Mouse (Mus musculus): ENCODE measurements at regions not wholly inside any gene's neighbourhood (a gene's known extent, or its start where the extent isn't known, plus 50 kb on each side); places are given as distances from the start of the nearest gene placed in this dataset.

DNA sequence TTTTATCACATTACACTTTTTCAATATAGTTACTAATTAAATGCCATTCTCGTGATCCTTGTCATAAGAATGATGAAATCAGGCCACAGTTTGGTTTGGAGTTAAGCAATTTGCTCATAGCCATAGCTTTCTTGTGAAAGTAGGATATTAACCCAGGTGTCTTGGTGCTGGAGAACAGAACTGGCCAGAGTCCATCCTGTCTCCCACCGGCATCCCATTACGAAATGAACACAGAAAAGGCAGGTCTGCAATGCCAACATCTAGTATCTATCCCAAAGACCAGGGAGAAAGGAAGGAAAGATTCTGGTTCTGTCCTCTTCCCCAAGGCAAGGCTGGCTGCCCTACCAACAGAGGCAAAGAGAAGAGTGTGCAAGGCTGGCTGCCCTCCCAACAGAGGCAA lies 61.6 kb upstream of the Avpr1a start:
- peak; percentile 79 for ATAC-seq (ENCODE audit: low read depth)
- Histone ChIP-seq H3K9ac (ENCODE audit: low read depth, low read length) (no peak overlapping the region), H3K4me3 (ENCODE audit: low read depth, low read length) (no peak overlapping the region; the same call in 1 of the 2 replicates), H3K9me3 (replicated peaks; ENCODE audit: control insufficient read depth, low read length) (no peaks in the 10 kb centered on the region), H3K4me2 (ENCODE audit: low read depth, low read length) (peak overlapping the region; percentile 31), H3K27ac (ENCODE audit: low read length) (peak overlapping the region; percentile 65), H3K27me3 (ENCODE audit: control insufficient read depth, insufficient read depth, low read depth, low read length) (no peaks in the 10 kb centered on the region), H3K4me1 (ENCODE audit: control insufficient read depth, low read depth, low read length) (no peaks in the 10 kb centered on the region), H3K36me3 (ENCODE audit: control insufficient read depth, insufficient read depth) (no peaks in the 10 kb centered on the region)
- WGBS (ENCODE audit: insufficient replicate concordance): 47% methylated on average over 3 of the region's 3 CpGs

DNA sequence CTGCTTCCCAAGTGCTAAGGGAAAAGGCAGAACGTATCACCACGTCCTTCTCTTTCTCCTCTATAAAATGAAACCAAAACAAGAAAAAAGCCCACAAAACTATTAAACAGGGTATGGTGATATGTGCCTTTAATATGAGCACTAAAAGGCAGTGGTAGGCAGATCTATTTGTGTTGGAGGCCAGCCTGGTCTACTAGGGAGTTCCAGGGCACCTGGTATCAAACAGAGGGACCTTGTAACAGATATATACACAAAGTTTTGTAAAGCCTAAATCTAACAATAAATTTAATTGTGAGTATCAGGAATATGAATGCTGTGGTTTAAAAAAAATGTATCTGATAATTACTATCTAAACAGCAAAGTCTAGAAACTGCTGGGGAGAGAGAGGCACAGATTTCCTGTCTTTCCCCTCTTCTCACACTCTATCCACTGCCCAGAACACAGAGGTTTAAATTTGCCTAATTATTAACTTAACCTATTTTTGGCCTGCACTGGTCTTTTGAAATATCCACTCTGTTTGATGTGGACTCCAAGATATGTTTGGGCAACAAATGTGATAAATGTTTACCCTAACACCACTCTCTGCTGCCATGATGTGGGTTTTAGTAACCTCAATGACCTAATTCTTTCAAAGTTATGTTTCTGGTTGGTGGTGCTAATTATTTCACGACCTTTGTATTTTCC lies 68.5 kb upstream of the Avpr1a start:
- H3K4me1 ChIP-seq (ENCODE audit: control insufficient read depth, low read depth, low read length): no peaks in the 10 kb centered on the region
- WGBS (ENCODE audit: insufficient replicate concordance): 35% methylated on average over 3 of the region's 3 CpGs

GRCm38 (mm10) chr10:122343291-122343690 lies 105.0 kb upstream of the Avpr1a start:
- H3K4me2 ChIP-seq (ENCODE audit: low read depth, low read length): no peak overlapping the region
- no peak overlapping the region for H3K4me3 ChIP-seq (ENCODE audit: low read depth, low read length)
- 69% methylated on average over 9 of the region's 9 CpGs for WGBS (ENCODE audit: insufficient replicate concordance)
- no peak overlapping the region for H3K9ac ChIP-seq (ENCODE audit: low read depth, low read length)
- H3K4me1 ChIP-seq (ENCODE audit: control insufficient read depth, low read depth, low read length): no peaks in the 10 kb centered on the region
- H3K9me3 ChIP-seq (replicated peaks; ENCODE audit: control insufficient read depth, low read length): no peaks in the 10 kb centered on the region
- no peaks in the 10 kb centered on the region for H3K36me3 ChIP-seq (ENCODE audit: control insufficient read depth, insufficient read depth)
- no peak overlapping the region for H3K27ac ChIP-seq (ENCODE audit: low read length)
- peak; percentile 30; the same call in 1 of the 2 replicates for ATAC-seq (ENCODE audit: low read depth)
- H3K27me3 ChIP-seq (ENCODE audit: control insufficient read depth, insufficient read depth, low read depth, low read length): no peaks in the 10 kb centered on the region

More for the DNA sequence above, 68.5 kb upstream of the Avpr1a start:
- H3K9ac ChIP-seq (ENCODE audit: low read depth, low read length): no peak overlapping the region
- no peaks in the 10 kb centered on the region for H3K27me3 ChIP-seq (ENCODE audit: control insufficient read depth, insufficient read depth, low read depth, low read length)
- peak; percentile 86 for ATAC-seq (ENCODE audit: low read depth)
- peak overlapping the region; percentile 27 for H3K27ac ChIP-seq (ENCODE audit: low read length)
- H3K4me3 ChIP-seq (ENCODE audit: low read depth, low read length): no peak overlapping the region
- H3K36me3 ChIP-seq (ENCODE audit: control insufficient read depth, insufficient read depth): no peaks in the 10 kb centered on the region
- no peaks in the 10 kb centered on the region for H3K9me3 ChIP-seq (replicated peaks; ENCODE audit: control insufficient read depth, low read length)
- H3K4me2 ChIP-seq (ENCODE audit: low read depth, low read length): no peak overlapping the region

- ATAC-seq (ENCODE audit: low read depth): no peak
- Histone ChIP-seq H3K4me1 (ENCODE audit: control insufficient read depth, low read depth, low read length) (no peaks in the 10 kb centered on the region), H3K9me3 (replicated peaks; ENCODE audit: control insufficient read depth, low read length) (no peaks in the 10 kb centered on the region), H3K4me2 (ENCODE audit: low read depth, low read length) (no peak overlapping the region), H3K9ac (ENCODE audit: low read depth, low read length) (no peak overlapping the region), H3K27me3 (ENCODE audit: control insufficient read depth, insufficient read depth, low read depth, low read length) (no peaks in the 10 kb centered on the region), H3K27ac (ENCODE audit: low read length) (no peak overlapping the region), H3K4me3 (ENCODE audit: low read depth, low read length) (no peak overlapping the region), H3K36me3 (ENCODE audit: control insufficient read depth, insufficient read depth) (no peaks in the 10 kb centered on the region)
- 62% methylated on average over 12 of the region's 12 CpGs for WGBS (ENCODE audit: insufficient replicate concordance)
These were observed 105.9 kb upstream of the Avpr1a start for GRCm38 (mm10) chr10:122342356-122342755.

DNA sequence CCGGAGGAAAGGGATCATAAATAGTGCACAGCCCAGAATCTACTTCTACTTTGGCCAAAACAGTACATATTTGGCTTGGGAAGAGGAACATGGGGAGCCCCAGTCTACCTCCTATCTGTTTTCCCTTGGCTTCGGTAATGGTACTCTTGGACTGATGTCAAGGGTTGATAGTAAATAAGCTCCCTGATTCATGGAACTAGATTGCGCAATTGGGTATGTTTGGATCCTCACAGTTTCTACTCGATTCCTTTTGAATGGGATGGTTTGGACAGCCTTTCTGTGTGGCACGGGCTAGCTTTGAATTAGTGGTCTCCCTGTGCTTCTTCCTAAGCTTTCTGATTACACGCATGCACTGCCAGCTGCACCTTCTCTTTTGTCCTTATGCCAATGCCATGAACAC lies 121.4 kb upstream of the Avpr1a start:
- Histone ChIP-seq H3K4me2 (ENCODE audit: low read depth, low read length) (no peak overlapping the region), H3K36me3 (ENCODE audit: control insufficient read depth, insufficient read depth) (no peaks in the 10 kb centered on the region), H3K9ac (ENCODE audit: low read depth, low read length) (no peak overlapping the region), H3K4me3 (ENCODE audit: low read depth, low read length) (no peak overlapping the region), H3K4me1 (ENCODE audit: control insufficient read depth, low read depth, low read length) (no peaks in the 10 kb centered on the region), H3K27ac (ENCODE audit: low read length) (no peak overlapping the region), H3K9me3 (replicated peaks; ENCODE audit: control insufficient read depth, low read length) (no peaks in the 10 kb centered on the region), H3K27me3 (ENCODE audit: control insufficient read depth, insufficient read depth, low read depth, low read length) (no peaks in the 10 kb centered on the region)
- ATAC-seq (ENCODE audit: low read depth): peak; percentile 55; the same call in 1 of the 2 replicates
- 67% methylated on average over 6 of the region's 6 CpGs for WGBS (ENCODE audit: insufficient replicate concordance)

- H3K4me1 ChIP-seq (ENCODE audit: control insufficient read depth, low read depth, low read length): no peaks in the 10 kb centered on the region
- no peak overlapping the region for H3K9ac ChIP-seq (ENCODE audit: low read depth, low read length)
- H3K27ac ChIP-seq (ENCODE audit: low read length): no peak overlapping the region
- no peaks in the 10 kb centered on the region for H3K27me3 ChIP-seq (ENCODE audit: control insufficient read depth, insufficient read depth, low read depth, low read length)
- no peaks in the 10 kb centered on the region for H3K9me3 ChIP-seq (replicated peaks; ENCODE audit: control insufficient read depth, low read length)
- no peak overlapping the region for H3K4me3 ChIP-seq (ENCODE audit: low read depth, low read length)
- ATAC-seq (ENCODE audit: low read depth): no peak
- H3K4me2 ChIP-seq (ENCODE audit: low read depth, low read length): no peak overlapping the region
- no peaks in the 10 kb centered on the region for H3K36me3 ChIP-seq (ENCODE audit: control insufficient read depth, insufficient read depth)
- 58% methylated on average over 4 of the region's 4 CpGs for WGBS (ENCODE audit: insufficient replicate concordance)
These were observed 129.4 kb upstream of the Avpr1a start for GRCm38 (mm10) chr10:122318886-122319285.

GRCm38 (mm10) chr10:122310646-122311193 lies 137.6 kb upstream of the Avpr1a start:
- no peak overlapping the region for H3K9ac ChIP-seq (ENCODE audit: low read depth, low read length)
- H3K4me3 ChIP-seq (ENCODE audit: low read depth, low read length): no peak overlapping the region
- no peak overlapping the region for H3K4me2 ChIP-seq (ENCODE audit: low read depth, low read length)
- H3K9me3 ChIP-seq (replicated peaks; ENCODE audit: control insufficient read depth, low read length): no peaks in the 10 kb centered on the region
- no peaks in the 10 kb centered on the region for H3K27me3 ChIP-seq (ENCODE audit: control insufficient read depth, insufficient read depth, low read depth, low read length)
- no peak for ATAC-seq (ENCODE audit: low read depth)
- H3K36me3 ChIP-seq (ENCODE audit: control insufficient read depth, insufficient read depth): no peaks in the 10 kb centered on the region
- WGBS (ENCODE audit: insufficient replicate concordance): 63% methylated on average over 3 of the region's 3 CpGs
- no peaks in the 10 kb centered on the region for H3K4me1 ChIP-seq (ENCODE audit: control insufficient read depth, low read depth, low read length)
- H3K27ac ChIP-seq (ENCODE audit: low read length): no peak overlapping the region

- Histone ChIP-seq H3K9ac (ENCODE audit: low read depth, low read length) (no peak overlapping the region), H3K4me2 (ENCODE audit: low read depth, low read length) (no peak overlapping the region)
These were observed 139.6 kb upstream of the Avpr1a start for GRCm38 (mm10) chr10:122308691-122309090.

DNA sequence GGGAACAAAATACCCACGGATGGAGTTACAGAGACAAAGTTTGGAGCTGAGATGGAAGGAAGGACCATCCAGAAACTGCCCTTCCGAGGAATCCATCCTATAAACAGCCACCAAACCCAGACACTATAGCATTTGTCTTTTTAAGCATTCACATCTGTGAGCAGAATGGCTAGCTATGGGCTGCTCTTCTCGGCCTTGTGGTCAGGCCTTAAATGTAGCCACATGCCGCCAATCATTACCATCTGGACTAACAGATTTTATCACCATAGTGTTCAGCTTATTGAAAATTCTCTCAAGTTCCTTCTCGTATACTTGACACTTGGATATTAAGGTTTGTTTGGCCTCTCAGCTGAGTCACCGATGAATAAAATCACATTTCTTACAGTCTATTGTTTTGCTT lies 146.0 kb upstream of the Avpr1a start:
- H3K36me3 ChIP-seq (ENCODE audit: control insufficient read depth, insufficient read depth): no peaks in the 10 kb centered on the region
- H3K4me2 ChIP-seq (ENCODE audit: low read depth, low read length): no peak overlapping the region
- no peaks in the 10 kb centered on the region for H3K4me1 ChIP-seq (ENCODE audit: control insufficient read depth, low read depth, low read length)
- no peak for ATAC-seq (ENCODE audit: low read depth)
- no peak overlapping the region for H3K27ac ChIP-seq (ENCODE audit: low read length)
- no peak overlapping the region for H3K9ac ChIP-seq (ENCODE audit: low read depth, low read length)
- no peaks in the 10 kb centered on the region for H3K27me3 ChIP-seq (ENCODE audit: control insufficient read depth, insufficient read depth, low read depth, low read length)
- no peak overlapping the region for H3K4me3 ChIP-seq (ENCODE audit: low read depth, low read length)
- WGBS (ENCODE audit: insufficient replicate concordance): 49% methylated on average over 6 of the region's 6 CpGs
- H3K9me3 ChIP-seq (replicated peaks; ENCODE audit: control insufficient read depth, low read length): no peaks in the 10 kb centered on the region

More at GRCm38 (mm10) chr10:122308691-122309090, 139.6 kb upstream of the Avpr1a start:
- Histone ChIP-seq H3K4me3 (ENCODE audit: low read depth, low read length) (no peak overlapping the region), H3K36me3 (ENCODE audit: control insufficient read depth, insufficient read depth) (no peaks in the 10 kb centered on the region), H3K27me3 (ENCODE audit: control insufficient read depth, insufficient read depth, low read depth, low read length) (no peaks in the 10 kb centered on the region), H3K27ac (ENCODE audit: low read length) (no peak overlapping the region), H3K9me3 (replicated peaks; ENCODE audit: control insufficient read depth, low read length) (no peaks in the 10 kb centered on the region), H3K4me1 (ENCODE audit: control insufficient read depth, low read depth, low read length) (no peaks in the 10 kb centered on the region)
- no peak for ATAC-seq (ENCODE audit: low read depth)
- 56% methylated on average over 3 of the region's 3 CpGs for WGBS (ENCODE audit: insufficient replicate concordance)

All from liver, embryonic 16.5 days (tissue).